Mouse (Mus musculus) CH12.LX (cell line): ENCODE measurements around the gene Ece1.

Source experiments
- ELF1 ChIP-seq: IDR thresholded peaks from 2 replicates; pipeline ENCODE4 v1.6.1; 2014; ENCODE audit warnings: low read depth, mild to moderate bottlenecking, inconsistent platforms, low read length, improper control_type of control experiment
- UBTF ChIP-seq: IDR thresholded peaks from 2 replicates; pipeline ENCODE4 v1.6.1; 2012; ENCODE audit warnings: low read depth, mild to moderate bottlenecking, inconsistent platforms, low read length, improper control_type of control experiment, moderate library complexity

DNA sequence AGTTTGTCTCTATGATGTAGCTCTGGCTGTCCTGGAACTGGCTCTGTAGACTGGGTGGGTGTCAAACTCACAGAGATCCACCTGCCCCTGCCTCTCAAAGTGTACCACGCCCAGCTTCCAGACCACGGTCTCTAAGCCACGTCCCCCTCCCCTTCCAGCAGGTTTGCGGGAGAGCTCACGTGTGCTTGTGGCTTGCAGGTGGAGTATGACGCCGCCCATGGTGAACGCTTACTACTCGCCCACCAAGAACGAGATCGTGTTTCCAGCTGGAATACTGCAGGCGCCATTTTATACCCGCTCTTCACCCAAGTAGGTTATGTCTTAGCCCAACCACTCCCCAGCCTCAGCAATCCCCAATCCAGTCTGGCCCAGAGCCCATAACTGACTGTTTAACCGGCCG is 94.2 kb downstream of the Ece1 start:
- TF ChIP-seq UBTF (no peak), ELF1 (no peak)
